Mouse (Mus musculus) erythroblast, adult 5-6 weeks (primary cell): ENCODE data around the gene Nxnl1. TPM values are rescaled to one million over a fixed set of nuclear protein-coding genes. Genes with fewer than 3 reads are reported as not detected.

Experiments
- ATAC-seq: replicated peaks from 2 replicates; pipeline ENCODE4 v1.8.0; 2016; ENCODE audit warnings: moderate number of reproducible peaks, mild to moderate bottlenecking, moderate TSS enrichment, inconsistent platforms; ENCODE audit not compliant: poor library complexity, low FRiP score, severe bottlenecking
- total RNA-seq, 2 experiments: library from RNA; stranded (forward) in 1 of 2; stranded (reverse) in 1 of 2; fragments of 150-400 nt in 1 of 2; fragments of 200-764, 138-1000 nt in 1 of 2; gene quantifications; 2 replicates each; pipeline versions ENCODE4 v1.2.3 to v1.2.4; 2015 to 2017; ENCODE audit warnings: low replicate concordance in 2 of 2

Gene Nxnl1
- total RNA-seq, 2 experiments from 2014 or later, result not detected

- no peak for ATAC-seq
Observed at GRCm38 (mm10) chr8:71588762-71589161, 22.4 kb upstream of the Nxnl1 start.

GRCm38 (mm10) chr8:71586891-71587290, 20.5 kb upstream of the Nxnl1 start:
- ATAC-seq, result peak; percentile 38

- ATAC-seq, result no peak
Observed at GRCm38 (mm10) chr8:71580201-71580600, 13.8 kb upstream of the Nxnl1 start.

GRCm38 (mm10) chr8:71579476-71579875, 13.1 kb upstream of the Nxnl1 start:
- ATAC-seq, result no peak

GRCm38 (mm10) chr8:71579009-71579408, 12.6 kb upstream of the Nxnl1 start:
- no peak for ATAC-seq

GRCm38 (mm10) chr8:71577856-71578387, 11.5 kb upstream of the Nxnl1 start:
- ATAC-seq, result no peak

- no peak for ATAC-seq
Observed at GRCm38 (mm10) chr8:71575020-71575419, 8.6 kb upstream of the Nxnl1 start.

- ATAC-seq, result no peak
Observed at GRCm38 (mm10) chr8:71574426-71574825, 8.0 kb upstream of the Nxnl1 start.

GRCm38 (mm10) chr8:71572847-71573633, 6.6 kb upstream of the Nxnl1 start:
- no peak for ATAC-seq

- no peak for ATAC-seq
Observed at GRCm38 (mm10) chr8:71572077-71572476, 5.7 kb upstream of the Nxnl1 start.

- ATAC-seq, result peak; percentile 56
Observed at GRCm38 (mm10) chr8:71570291-71570954, 4.0 kb upstream of the Nxnl1 start.

- ATAC-seq, result peak; percentile 58; the same call in 1 of the 2 replicates
Observed at GRCm38 (mm10) chr8:71569366-71570290, 3.2 kb upstream of the Nxnl1 start.

- ATAC-seq, result no peak
Observed at GRCm38 (mm10) chr8:71568941-71569340, 2.5 kb upstream of the Nxnl1 start.

GRCm38 (mm10) chr8:71568387-71568937, 2.1 kb upstream of the Nxnl1 start, which contains the start of gene Slc27a1:
TSS of gene Slc27a1 (plus strand) at chr8:71568882.
- no peak for ATAC-seq

- no peak for ATAC-seq
Observed at GRCm38 (mm10) chr8:71567587-71567986, 1.2 kb upstream of the Nxnl1 start.

- ATAC-seq, result no peak
Observed at GRCm38 (mm10) chr8:71563992-71564391, 2.4 kb downstream of the Nxnl1 start.

GRCm38 (mm10) chr8:71562751-71563150, 3.6 kb downstream of the Nxnl1 start:
- peak; percentile 76 for ATAC-seq

- ATAC-seq, result no peak
Observed at GRCm38 (mm10) chr8:71561401-71561800, 5.0 kb downstream of the Nxnl1 start.

- ATAC-seq, result no peak
Observed at GRCm38 (mm10) chr8:71560765-71561164, 5.6 kb downstream of the Nxnl1 start.

GRCm38 (mm10) chr8:71560071-71560470, 6.3 kb downstream of the Nxnl1 start:
- ATAC-seq, result no peak
